Mouse (Mus musculus) cerebellum, adult 9-11 months (tissue): ENCODE data around the gene F3.
"Not testable (repeated sequence)": the region's sequence is repeated elsewhere in the genome, so short reads cannot be mapped to it uniquely, and the experiment has no call there.

Source experiments
- DNase-seq: peaks from one replicate; pipeline ENCODE4 v3.0.0; 2022

Gene F3

GRCm38 (mm10) chr3:121741186-121741848, 18.0 kb downstream of the F3 start:
- not testable (repeated sequence) for DNase-seq

- DNase-seq, result not testable (repeated sequence)
Observed at GRCm38 (mm10) chr3:121754319-121755090, 31.2 kb downstream of the F3 start.

GRCm38 (mm10) chr3:121755152-121755551, 31.8 kb downstream of the F3 start:
- DNase-seq, result no peak

- no peak for DNase-seq
Observed at GRCm38 (mm10) chr3:121758373-121758772, 35.0 kb downstream of the F3 start.

- no peak for DNase-seq
Observed at GRCm38 (mm10) chr3:121762056-121762852, 38.9 kb downstream of the F3 start.

- DNase-seq, result no peak
Observed at GRCm38 (mm10) chr3:121766048-121766447, 42.7 kb downstream of the F3 start.

GRCm38 (mm10) chr3:121766818-121767217, 43.5 kb downstream of the F3 start:
- DNase-seq, result no peak

- DNase-seq, result no peak
Observed at GRCm38 (mm10) chr3:121768770-121769169, 45.4 kb downstream of the F3 start.

GRCm38 (mm10) chr3:121773336-121773735, 50.0 kb downstream of the F3 start:
- DNase-seq, result not testable (repeated sequence)

- peak; percentile 27 for DNase-seq
Observed at GRCm38 (mm10) chr3:121777943-121778342, 54.6 kb downstream of the F3 start.

GRCm38 (mm10) chr3:121783020-121783419, 59.7 kb downstream of the F3 start:
- no peak for DNase-seq
